Comparison of ENCODE assay signal across 27 mouse cellular contexts in genomic region chr13:80291744-80292515, GRCm38 (mm10).
DNase-seq lines count a peak whose midpoint lies in the region; ATAC-seq and TF ChIP-seq lines count a peak whose summit lies in the region.
"Had no signal": no experiment of that assay in that cellular context is flagged by ENCODE, and none has a peak within 500 bp of the region (broad histone marks: within the 10 kb centered on the region; RNA-seq: fewer than 3 reads in every experiment).

No protein-coding gene starts in this region.

- no peak overlapping the region for H3K9ac ChIP-seq in hindbrain, embryonic 11.5 days (ENCODE audit: low read depth, low read length)
- H3K9ac ChIP-seq in midbrain, embryonic 13.5 days (replicated peaks), result no peak overlapping the region
- H3K9ac ChIP-seq: heart, embryonic 15.5 days; limb, embryonic 12.5 days; lung, embryonic 15.5 days had no signal

- H3K4me3 ChIP-seq in hindbrain, embryonic 11.5 days (ENCODE audit: low read depth, low read length), result no peak overlapping the region
- H3K4me3 ChIP-seq in hindbrain, embryonic 10.5 days, result no peak overlapping the region
- H3K4me3 ChIP-seq in midbrain, embryonic 13.5 days (replicated peaks), result no peak overlapping the region
- H3K4me3 ChIP-seq: heart, embryonic 10.5 days; heart, embryonic 15.5 days; limb, embryonic 12.5 days; lung, embryonic 15.5 days had no signal

- DNase-seq in embryo, embryonic 10.5 days (ENCODE audit: low spot score), result peak; percentile 17
- no peak for DNase-seq in embryo, embryonic 9.5 days (ENCODE audit: extremely low spot score)
- no peak for DNase-seq in hindbrain, embryonic 11.5 days (ENCODE audit: low spot score)
- DNase-seq in hindbrain, embryonic 10.5 days (ENCODE audit: low spot score), result no peak
- peak; percentile 11 for DNase-seq in brain, embryonic 14.5 days (ENCODE audit: low read depth)
- DNase-seq in layer of hippocampus, adult 18-20 months (ENCODE audit: low spot score in 2 of 2), result no peak
- DNase-seq in lung, postnatal 25 days (ENCODE audit: low spot score), result no peak
- DNase-seq: adrenal gland, adult 2 months; adrenal gland, postnatal 36 days; cerebellum, adult 2 months; cerebellum, postnatal 14 days; gastrocnemius, postnatal 14 days; heart, postnatal 36 days; kidney, adult 9 months; kidney, postnatal 10 days; layer of hippocampus, adult 9-11 months; lung, postnatal 36 days; right cerebral cortex, postnatal 25 days; thymus, postnatal 14 days had no signal

- no peaks in the 10 kb centered on the region for H3K4me1 ChIP-seq in hindbrain, embryonic 11.5 days (replicated peaks; ENCODE audit: control insufficient read depth, insufficient read depth, low read length)
- H3K4me1 ChIP-seq in hindbrain, embryonic 10.5 days (replicated peaks), result peaks cover 4% of the 10 kb centered on the region; the same call in 1 of the 2 replicates
- H3K4me1 ChIP-seq in midbrain, embryonic 13.5 days (replicated peaks), result 0 out of 2 replicates have a peak, but pooled peaks cover 3% of the 10 kb centered on the region
- H3K4me1 ChIP-seq: heart, embryonic 10.5 days; heart, embryonic 15.5 days; limb, embryonic 12.5 days; lung, embryonic 15.5 days had no signal

- no peaks in the 10 kb centered on the region for H3K27me3 ChIP-seq in hindbrain, embryonic 11.5 days (ENCODE audit: control insufficient read depth, insufficient read depth, low read length)
- no peaks in the 10 kb centered on the region for H3K27me3 ChIP-seq in hindbrain, embryonic 10.5 days (ENCODE audit: insufficient read depth, poor library complexity, severe bottlenecking)
- H3K27me3 ChIP-seq in midbrain, embryonic 13.5 days, result no peaks in the 10 kb centered on the region
- H3K27me3 ChIP-seq: CH12.LX; heart, embryonic 15.5 days; limb, embryonic 12.5 days; lung, embryonic 15.5 days had no signal

- no peak for TF ChIP-seq CTCF in brain, embryonic 14.5 days (IDR thresholded peaks at IDR 0.05; ENCODE audit: borderline replicate concordance, extremely low read depth, insufficient read depth, insufficient read length)

- H3K27ac ChIP-seq in hindbrain, embryonic 11.5 days (ENCODE audit: low read depth, low read length), result no peak overlapping the region
- H3K27ac ChIP-seq in hindbrain, embryonic 10.5 days, result no peak overlapping the region
- H3K27ac ChIP-seq in midbrain, embryonic 13.5 days, result no peak overlapping the region
- H3K27ac ChIP-seq: heart, embryonic 10.5 days; heart, embryonic 15.5 days; limb, embryonic 12.5 days; lung, embryonic 15.5 days had no signal

- TF ChIP-seq POLR2A in brain, embryonic 14.5 days (IDR thresholded peaks at IDR 0.05; ENCODE audit: borderline replicate concordance, extremely low read depth, insufficient read depth, insufficient read length, poor library complexity, severe bottlenecking), result no peak

- H3K9me3 ChIP-seq in hindbrain, embryonic 11.5 days (ENCODE audit: control insufficient read depth, low read length), result no peaks in the 10 kb centered on the region
- no peaks in the 10 kb centered on the region for H3K9me3 ChIP-seq in hindbrain, embryonic 10.5 days
- H3K9me3 ChIP-seq in midbrain, embryonic 13.5 days, result no peaks in the 10 kb centered on the region
- H3K9me3 ChIP-seq: heart, embryonic 10.5 days; heart, embryonic 15.5 days; limb, embryonic 12.5 days; lung, embryonic 15.5 days had no signal

- ATAC-seq in hindbrain, embryonic 11.5 days (ENCODE audit: low FRiP score), result peak; percentile 69
- ATAC-seq in midbrain, embryonic 13.5 days, result peak; percentile 81
- ATAC-seq: activated CD4-positive, CD25-positive, alpha-beta regulatory T cell, adult 4 months; intestine, postnatal 0 days had no signal

- no peak overlapping the region for H3K4me2 ChIP-seq in hindbrain, embryonic 11.5 days (replicated peaks; ENCODE audit: low read depth, low read length)
- no peak overlapping the region for H3K4me2 ChIP-seq in midbrain, embryonic 13.5 days (replicated peaks)
- H3K4me2 ChIP-seq: heart, embryonic 15.5 days; limb, embryonic 12.5 days; lung, embryonic 15.5 days had no signal

- WGBS in hindbrain, embryonic 11.5 days, result 55% methylated on average over 2 of the region's 2 CpGs
- WGBS in hindbrain, embryonic 10.5 days, result 57% methylated on average over 2 of the region's 2 CpGs
- 17% methylated on average over 2 of the region's 2 CpGs for WGBS in midbrain, embryonic 13.5 days

- H3K36me3 ChIP-seq in hindbrain, embryonic 11.5 days (ENCODE audit: control insufficient read depth, insufficient read depth, low read length), result no peaks in the 10 kb centered on the region
- H3K36me3 ChIP-seq in hindbrain, embryonic 10.5 days, result no peaks in the 10 kb centered on the region
- H3K36me3 ChIP-seq in midbrain, embryonic 13.5 days, result no peaks in the 10 kb centered on the region
- H3K36me3 ChIP-seq: heart, embryonic 10.5 days; heart, embryonic 15.5 days; limb, embryonic 12.5 days; lung, embryonic 15.5 days had no signal

Comparison
In these comparisons a context has a peak if more than half of its experiments do, and no peak if none do; other contexts are left out.
1. DNase-seq: peak in embryo, embryonic 10.5 days (single experiment) and brain, embryonic 14.5 days (single experiment); none in embryo, embryonic 9.5 days (single experiment), hindbrain, embryonic 11.5 days (single experiment), hindbrain, embryonic 10.5 days (single experiment), layer of hippocampus, adult 18-20 months (0 of 2) and lung, postnatal 25 days (single experiment).